ENCODE assay signal across 8 mouse cellular contexts in genomic region chr3:87172351-87173102, GRCm38 (mm10). TPM values are rescaled to one million over a fixed set of nuclear protein-coding genes. Genes with fewer than 3 reads are reported as not detected.
DNase-seq lines count a peak whose midpoint lies in the region; ATAC-seq and TF ChIP-seq lines count a peak whose summit lies in the region.

No protein-coding gene starts in this region.

- no peaks in the 10 kb centered on the region for H3K27me3 ChIP-seq in heart, adult 2 months (ENCODE audit: control insufficient read depth, insufficient read depth, low read length)
- no peaks in the 10 kb centered on the region for H3K27me3 ChIP-seq in heart, postnatal 0 days (ENCODE audit: control insufficient read depth, insufficient read depth, low read length)
- H3K27me3 ChIP-seq in liver, embryonic 16.5 days (ENCODE audit: control insufficient read depth, insufficient read depth, low read depth, low read length), result peaks cover 40% of the 10 kb centered on the region
- H3K27me3 ChIP-seq in small intestine, adult 2 months (ENCODE audit: control insufficient read depth, insufficient read depth, low read length), result peaks cover 19% of the 10 kb centered on the region

- peak overlapping the region; percentile 26 for H3K27ac ChIP-seq in heart, adult 2 months
- H3K27ac ChIP-seq in heart, postnatal 0 days (ENCODE audit: low read depth), result peak overlapping the region; percentile 67
- H3K27ac ChIP-seq in liver, embryonic 16.5 days (ENCODE audit: low read length), result no peak overlapping the region
- H3K27ac ChIP-seq in small intestine, adult 2 months (ENCODE audit: insufficient read depth, low read depth, low read length), result 0 out of 2 replicates have a peak overlapping the region, but pooled peaks have one; percentile 8

- DNase-seq in heart, adult 2 months, result peak; percentile 40 to 43
- no peak for DNase-seq in heart, postnatal 14 days
- peak; percentile 47 to 67 for DNase-seq in adrenal gland, postnatal 36 days
- DNase-seq in heart, postnatal 0 days (ENCODE audit: low spot score), result no peak
- no peak for DNase-seq in layer of hippocampus, adult 11-12 months (ENCODE audit: low spot score)
- no peak for DNase-seq in gastrocnemius, postnatal 25 days

- peaks cover 1% of the 10 kb centered on the region; the same call in 1 of the 2 replicates for H3K4me1 ChIP-seq in heart, adult 2 months (ENCODE audit: control insufficient read depth, insufficient read depth, low read length)
- H3K4me1 ChIP-seq in heart, postnatal 0 days (ENCODE audit: control insufficient read depth, insufficient read depth), result peaks cover 22% of the 10 kb centered on the region
- H3K4me1 ChIP-seq in liver, embryonic 16.5 days (ENCODE audit: control insufficient read depth, low read depth, low read length), result no peaks in the 10 kb centered on the region; the same call in 1 of the 2 replicates
- H3K4me1 ChIP-seq in small intestine, adult 2 months (ENCODE audit: control insufficient read depth, insufficient read depth, insufficient read length, low read length), result no peaks in the 10 kb centered on the region

- H3K36me3 ChIP-seq in heart, adult 2 months (ENCODE audit: control insufficient read depth, insufficient read depth, low read length), result no peaks in the 10 kb centered on the region
- H3K36me3 ChIP-seq in heart, postnatal 0 days (replicated peaks; ENCODE audit: control insufficient read depth, insufficient read depth, low read length), result no peaks in the 10 kb centered on the region
- H3K36me3 ChIP-seq in liver, embryonic 16.5 days (ENCODE audit: control insufficient read depth, insufficient read depth), result no peaks in the 10 kb centered on the region
- H3K36me3 ChIP-seq in small intestine, adult 2 months (ENCODE audit: control insufficient read depth, insufficient read depth, low read length), result no peaks in the 10 kb centered on the region

- no peak for TF ChIP-seq CTCF in heart, adult 2 months (IDR thresholded peaks at IDR 0.05)
- TF ChIP-seq CTCF in heart, postnatal 0 days (IDR thresholded peaks at IDR 0.05; ENCODE audit: low read depth), result no peak
- TF ChIP-seq CTCF in small intestine, adult 2 months (IDR thresholded peaks at IDR 0.05; ENCODE audit: extremely low read depth, insufficient read length, insufficient replicate concordance, low read depth, low read length), result no peak

- intact Hi-C loops in heart, adult 2 months (cut with DNase I), result no loop called here
- intact Hi-C loops in heart, postnatal 14 days (cut with DNase I), result no loop called here

- H3K79me2 ChIP-seq in heart, adult 2 months (replicated peaks; ENCODE audit: control insufficient read depth, insufficient read depth, low read length), result no peaks in the 10 kb centered on the region

- no peak for TF ChIP-seq POLR2A in heart, adult 2 months (IDR thresholded peaks at IDR 0.05; ENCODE audit: insufficient read depth, low read depth, low read length)
- TF ChIP-seq POLR2A in small intestine, adult 2 months (IDR thresholded peaks at IDR 0.05; ENCODE audit: low read depth, low read length), result no peak

- H3K9me3 ChIP-seq in heart, postnatal 0 days (replicated peaks; ENCODE audit: control insufficient read depth, low read length), result no peaks in the 10 kb centered on the region
- no peaks in the 10 kb centered on the region for H3K9me3 ChIP-seq in liver, embryonic 16.5 days (replicated peaks; ENCODE audit: control insufficient read depth, low read length)

- ATAC-seq in heart, postnatal 0 days (ENCODE audit: insufficient read depth, low read depth), result peak; percentile 9; the same call in 1 of the 2 replicates
- ATAC-seq in liver, embryonic 16.5 days (ENCODE audit: low read depth), result no peak

- peak overlapping the region; percentile 93 for H3K4me2 ChIP-seq in heart, postnatal 0 days (ENCODE audit: low read depth, low read length)
- peak overlapping the region; percentile 38 for H3K4me2 ChIP-seq in liver, embryonic 16.5 days (ENCODE audit: low read depth, low read length)

- peak overlapping the region; percentile 34 for H3K4me3 ChIP-seq in heart, adult 2 months
- peak overlapping the region; percentile 86 for H3K4me3 ChIP-seq in heart, postnatal 0 days (ENCODE audit: low read depth, low read length)
- H3K4me3 ChIP-seq in liver, embryonic 16.5 days (ENCODE audit: low read depth, low read length), result peak overlapping the region; percentile 31
- peak overlapping the region; percentile 42 for H3K4me3 ChIP-seq in small intestine, adult 2 months (ENCODE audit: low read depth, low read length)

- H3K9ac ChIP-seq in heart, adult 2 months (ENCODE audit: low read depth, low read length), result peak overlapping the region; percentile 41
- peak overlapping the region; percentile 80 for H3K9ac ChIP-seq in heart, postnatal 0 days (replicated peaks; ENCODE audit: low read depth, low read length)
- H3K9ac ChIP-seq in liver, embryonic 16.5 days (ENCODE audit: low read depth, low read length), result no peak overlapping the region

- 18% methylated on average over 15 of the region's 15 CpGs for WGBS in heart, adult 2 months
- WGBS in heart, postnatal 0 days, result 4% methylated on average over 15 of the region's 15 CpGs
- WGBS in liver, embryonic 16.5 days (ENCODE audit: insufficient replicate concordance), result 7% methylated on average over 15 of the region's 15 CpGs
- WGBS in small intestine, adult 2 months, result 19% methylated on average over 15 of the region's 15 CpGs

- TF ChIP-seq EP300 in heart, adult 2 months (IDR thresholded peaks at IDR 0.05; ENCODE audit: insufficient read depth, low read depth, low read length), result no peak
- no peak for TF ChIP-seq EP300 in heart, postnatal 0 days (IDR thresholded peaks at IDR 0.05; ENCODE audit: low read depth)

RNA-seq across cellular contexts. Expression of gene Kirrel, which starts 2.0 kb away (rescaled TPM):
- total RNA-seq in heart, adult 2 months (2021), result 1 to 10 TPM; 6.2 to 7.5 TPM
- 6.0 and 9.1 TPM in 2 replicates for polyA plus RNA-seq in heart, adult 2 months (2012; rRNA removed)
- total RNA-seq in heart, postnatal 14 days (2021), result 1 to 10 TPM; 8.8 to 9.9 TPM
- total RNA-seq in adrenal gland, postnatal 36 days (2021), result 10 to 100 TPM; 17.9 to 22.3 TPM
- 13.9 and 23.2 TPM in 2 replicates for total RNA-seq in heart, postnatal 0 days (2014; rRNA removed; ENCODE audit: low replicate concordance)
- 2.6 and 3.5 TPM in 2 replicates for polyA plus RNA-seq in heart, postnatal 0 days (2015; fragmentation: Nextera tagmentation; extraction: Ambion mirVana)
- 0.71 TPM in 2 replicates for polyA plus RNA-seq in liver, embryonic 16.5 days (2015; fragmentation: Nextera tagmentation; extraction: Ambion mirVana)
- 2.0 and 2.6 TPM in 2 replicates for polyA plus RNA-seq in small intestine, adult 2 months (2012; rRNA removed)
- total RNA-seq in gastrocnemius, postnatal 25 days (2021), result 1 to 10 TPM; 5.8 to 6.0 TPM

Comparison
In these comparisons a context has a peak if more than half of its experiments do, and no peak if none do; other contexts are left out.
1. DNase-seq: peak in heart, adult 2 months (2 of 2) and adrenal gland, postnatal 36 days (2 of 2); none in heart, postnatal 14 days (0 of 2), heart, postnatal 0 days (single experiment), layer of hippocampus, adult 11-12 months (single experiment) and gastrocnemius, postnatal 25 days (single experiment).
2. H3K4me3 ChIP-seq: peak in every context shown above with its lines; median percentile 86 in heart, postnatal 0 days; 42 in small intestine, adult 2 months; 34 in heart, adult 2 months; 31 in liver, embryonic 16.5 days.